Mouse (Mus musculus) lung, embryonic 14.5 days (tissue): ENCODE measurements around the gene Snx29. TPM values are rescaled to one million over a fixed set of nuclear protein-coding genes. Genes with fewer than 3 reads are reported as not detected.
A peak's percentile ranks its signal among the peaks of the same experiment; 100 is the strongest.

ENCODE experiments used
- ATAC-seq: fragments of 200-750 bp; cut with Nextera tagmentation; 2 replicates; pipeline ENCODE4 v1.8.0; 2017; ENCODE audit warnings: mild to moderate bottlenecking, moderate TSS enrichment, moderate library complexity; ENCODE audit not compliant: insufficient read depth
- DNase-seq: peaks from one replicate; pipeline ENCODE4 v3.0.0-alpha.2; 2015
- H3K27ac ChIP-seq: fragments of 300-500 bp; sonication (generic); 2 replicates; pipeline ENCODE4 v1.5.1; 2014; ENCODE audit warnings: low read depth, mild to moderate bottlenecking, moderate library complexity
- H3K27me3 ChIP-seq: fragments of 300-500 bp; sonication (generic); 2 replicates; pipeline ENCODE4 v1.6.1; 2014; ENCODE audit warnings: low read length, control low read depth; ENCODE audit not compliant: insufficient read depth
- H3K36me3 ChIP-seq: fragments of 300-500 bp; sonication (generic); 2 replicates; pipeline ENCODE4 v1.6.1; 2014; ENCODE audit warnings: control low read depth; ENCODE audit not compliant: insufficient read depth
- H3K4me1 ChIP-seq: fragments of 300-500 bp; sonication (generic); 2 replicates; pipeline ENCODE4 v1.6.1; 2014; ENCODE audit warnings: antibody characterized with exemption, control low read depth; ENCODE audit not compliant: insufficient read depth
- H3K4me2 ChIP-seq: fragments of 300-500 bp; sonication (generic); 2 replicates; pipeline ENCODE4 v1.6.1; 2014; ENCODE audit warnings: mild to moderate bottlenecking
- H3K4me3 ChIP-seq: fragments of 300-500 bp; sonication (generic); 2 replicates; pipeline ENCODE4 v1.5.1; 2014; ENCODE audit warnings: low read depth, low read length
- H3K9ac ChIP-seq: fragments of 300-500 bp; sonication (generic); 2 replicates; pipeline ENCODE4 v1.6.1; 2014
- H3K9me3 ChIP-seq: fragments of 300-500 bp; sonication (generic); 2 replicates; pipeline ENCODE4 v1.6.1; 2016; ENCODE audit warnings: low read depth, low read length, control low read depth
- CTCF ChIP-seq: IDR thresholded peaks from 2 replicates; pipeline ENCODE4 v1.5.1; 2016; ENCODE audit warnings: antibody characterized with exemption, low read depth
- WGBS: fragments of 180-500 bp; shearing (Covaris S2); extraction: QIAGEN DNeasy Blood & Tissue Kit; methylation state at CpG from one replicate; pipeline ENCODE4 v1.1.7; 2014; 5-methylcytosine and 5-hydroxymethylcytosine counted together
- polyA plus RNA-seq: library from polyadenylated mRNA; unstranded; fragments of >200 nt; fragmentation: Nextera tagmentation; extraction: Ambion mirVana; gene quantifications from 2 replicates; pipeline ENCODE4 v1.2.1, GENCODE M21; 2014

Snx29 gene
- polyA plus RNA-seq, 1 experiment from 2014 or later, result 10.3 TPM

GRCm38 (mm10) chr16:11668878-11669277 lies 346.2 kb downstream of the Snx29 start:
- Histone ChIP-seq H3K4me1 (no peaks in the 10 kb centered on the region), H3K4me3 (no peak overlapping the region), H3K27ac (no peak overlapping the region), H3K9me3 (no peaks in the 10 kb centered on the region), H3K36me3 (no peaks in the 10 kb centered on the region), H3K27me3 (no peaks in the 10 kb centered on the region), H3K4me2 (no peak overlapping the region), H3K9ac (no peak overlapping the region)
- DNase-seq (no peak), ATAC-seq (no peak)
- WGBS, result 74% methylated on average over 1 of the region's 1 CpGs
- no peak for TF ChIP-seq CTCF

GRCm38 (mm10) chr16:11670251-11670970 lies 347.7 kb downstream of the Snx29 start:
- Histone ChIP-seq H3K4me2 (no peak overlapping the region), H3K9ac (no peak overlapping the region), H3K36me3 (no peaks in the 10 kb centered on the region), H3K4me3 (no peak overlapping the region), H3K9me3 (no peaks in the 10 kb centered on the region), H3K4me1 (no peaks in the 10 kb centered on the region), H3K27me3 (no peaks in the 10 kb centered on the region), H3K27ac (no peak overlapping the region)
- TF ChIP-seq CTCF, result peak; percentile 71
- WGBS, result 80% methylated on average over 9 of the region's 9 CpGs
- no peak for ATAC-seq
- DNase-seq, result peak; percentile 13

GRCm38 (mm10) chr16:11670971-11671310 lies 348.2 kb downstream of the Snx29 start:
- Histone ChIP-seq H3K9me3 (no peaks in the 10 kb centered on the region), H3K4me2 (no peak overlapping the region), H3K4me3 (no peak overlapping the region), H3K27me3 (no peaks in the 10 kb centered on the region), H3K4me1 (no peaks in the 10 kb centered on the region), H3K36me3 (no peaks in the 10 kb centered on the region), H3K27ac (no peak overlapping the region), H3K9ac (no peak overlapping the region)
- DNase-seq, result no peak
- no peak for ATAC-seq
- 45% methylated on average over 6 of the region's 6 CpGs for WGBS
- no peak for TF ChIP-seq CTCF

- Histone ChIP-seq H3K27me3 (no peaks in the 10 kb centered on the region), H3K4me3 (no peak overlapping the region), H3K4me1 (no peaks in the 10 kb centered on the region), H3K4me2 (no peak overlapping the region), H3K27ac (no peak overlapping the region), H3K9ac (no peak overlapping the region), H3K36me3 (no peaks in the 10 kb centered on the region), H3K9me3 (no peaks in the 10 kb centered on the region)
- ATAC-seq (no peak), DNase-seq (no peak)
- WGBS, result 71% methylated on average over 4 of the region's 4 CpGs
- no peak for TF ChIP-seq CTCF
These were observed 353.3 kb downstream of the Snx29 start for GRCm38 (mm10) chr16:11676006-11676405.

- Histone ChIP-seq H3K9me3 (no peaks in the 10 kb centered on the region), H3K27me3 (no peaks in the 10 kb centered on the region), H3K4me3 (no peak overlapping the region), H3K27ac (no peak overlapping the region), H3K4me2 (no peak overlapping the region), H3K9ac (no peak overlapping the region), H3K4me1 (no peaks in the 10 kb centered on the region), H3K36me3 (no peaks in the 10 kb centered on the region)
- DNase-seq (no peak), ATAC-seq (no peak)
- TF ChIP-seq CTCF, result no peak
- 81% methylated on average over 9 of the region's 9 CpGs for whole genome bisulfite sequencing
These were observed 362.6 kb downstream of the Snx29 start for GRCm38 (mm10) chr16:11685264-11685663.

GRCm38 (mm10) chr16:11685735-11686340 lies 363.1 kb downstream of the Snx29 start:
- Histone ChIP-seq H3K36me3 (no peaks in the 10 kb centered on the region), H3K27me3 (no peaks in the 10 kb centered on the region), H3K4me3 (no peak overlapping the region), H3K27ac (no peak overlapping the region), H3K4me1 (no peaks in the 10 kb centered on the region), H3K9ac (no peak overlapping the region), H3K9me3 (no peaks in the 10 kb centered on the region), H3K4me2 (no peak overlapping the region)
- no peak for TF ChIP-seq CTCF
- ATAC-seq (no peak), DNase-seq (no peak)
- WGBS, result 82% methylated on average over 3 of the region's 3 CpGs

GRCm38 (mm10) chr16:11687836-11688235 lies 365.1 kb downstream of the Snx29 start:
- no peak overlapping the region for H3K4me3 ChIP-seq
- H3K4me2 ChIP-seq, result no peak overlapping the region
- no peak for TF ChIP-seq CTCF
- no peak overlapping the region for H3K27ac ChIP-seq
- no peaks in the 10 kb centered on the region for H3K9me3 ChIP-seq
- no peaks in the 10 kb centered on the region for H3K27me3 ChIP-seq
- H3K36me3 ChIP-seq, result no peaks in the 10 kb centered on the region
- no peaks in the 10 kb centered on the region for H3K4me1 ChIP-seq
- H3K9ac ChIP-seq, result no peak overlapping the region
- no peak for DNase-seq
- no peak for ATAC-seq
